Mouse (Mus musculus): ENCODE results near the gene Palld. TPM values are rescaled to one million over a fixed set of nuclear protein-coding genes. Genes with fewer than 3 reads are reported as not detected.

The Palld gene
- polyA plus RNA-seq, 1 experiment from 2014 or later = 62.9 TPM

DNA sequence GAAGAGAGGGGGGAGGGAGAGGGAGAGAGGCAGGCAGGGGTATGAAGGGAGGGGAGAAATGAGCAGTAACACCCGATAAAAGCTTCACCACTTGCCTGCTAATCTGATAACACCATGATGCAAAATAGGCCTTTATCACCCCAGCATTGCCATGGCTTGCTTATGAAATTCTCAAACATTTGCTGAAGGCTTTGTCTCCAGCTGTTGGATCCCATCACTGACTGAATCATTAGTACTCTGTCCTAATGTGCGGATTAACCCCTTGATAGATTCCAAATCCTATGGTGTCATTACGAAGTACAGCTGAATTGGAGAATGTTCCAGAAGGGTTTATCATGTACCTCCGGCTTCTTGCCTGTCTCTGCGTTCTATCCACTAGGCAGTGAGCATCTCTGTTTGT is 55.0 kb downstream of the Palld start:
- Histone ChIP-seq H3K27ac (replicated peaks; ENCODE audit: low read depth, low read length) (no peak overlapping the region), H3K4me1 (ENCODE audit: control insufficient read depth, insufficient read depth, low read length) (no peaks in the 10 kb centered on the region), H3K4me2 (ENCODE audit: low read depth, severe bottlenecking) (no peak overlapping the region), H3K9ac (ENCODE audit: low read length) (no peak overlapping the region), H3K4me3 (ENCODE audit: low read depth, low read length) (no peak overlapping the region), H3K9me3 (ENCODE audit: control insufficient read depth, low read length) (no peaks in the 10 kb centered on the region), H3K36me3 (ENCODE audit: control insufficient read depth, insufficient read depth, low read length) (no peaks in the 10 kb centered on the region), H3K27me3 (ENCODE audit: control insufficient read depth, insufficient read depth, low read length) (no peaks in the 10 kb centered on the region)
- WGBS = 77% methylated on average over 5 of the region's 5 CpGs
- DNase-seq (ENCODE audit: low spot score) (no peak), ATAC-seq (ENCODE audit: insufficient number of reproducible peaks, low FRiP score, low TSS enrichment, low read depth) (no peak)

DNA sequence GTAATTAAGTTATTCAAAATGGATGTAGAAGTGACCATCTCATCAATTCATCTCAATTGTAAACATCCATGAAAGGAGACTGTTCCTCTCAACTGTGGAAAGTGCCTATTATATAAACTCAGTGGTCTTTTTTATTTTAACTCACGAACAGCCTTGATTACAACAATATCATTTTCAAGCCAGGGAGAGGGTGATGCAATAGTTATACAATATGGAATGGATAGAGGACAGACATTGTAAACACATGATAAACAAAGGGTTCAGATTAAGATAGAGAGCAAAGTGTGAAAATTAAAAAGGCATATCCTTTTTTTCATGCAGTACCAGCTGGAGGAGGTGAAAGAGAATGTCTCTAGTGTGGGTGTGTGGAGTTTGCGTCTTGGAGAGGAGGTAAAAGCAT is 57.5 kb downstream of the Palld start:
- no peaks in the 10 kb centered on the region for H3K27me3 ChIP-seq (ENCODE audit: control insufficient read depth, insufficient read depth, low read length)
- no peak overlapping the region for H3K4me3 ChIP-seq (ENCODE audit: low read depth, low read length)
- H3K4me1 ChIP-seq (ENCODE audit: control insufficient read depth, insufficient read depth, low read length) = no peaks in the 10 kb centered on the region
- no peak overlapping the region for H3K4me2 ChIP-seq (ENCODE audit: low read depth, severe bottlenecking)
- WGBS = 83% methylated on average over 2 of the region's 2 CpGs
- H3K9me3 ChIP-seq (ENCODE audit: control insufficient read depth, low read length) = no peaks in the 10 kb centered on the region
- H3K9ac ChIP-seq (ENCODE audit: low read length) = no peak overlapping the region
- DNase-seq (ENCODE audit: low spot score) (no peak), ATAC-seq (ENCODE audit: insufficient number of reproducible peaks, low FRiP score, low TSS enrichment, low read depth) (no peak)
- H3K27ac ChIP-seq (replicated peaks; ENCODE audit: low read depth, low read length) = no peak overlapping the region
- H3K36me3 ChIP-seq (ENCODE audit: control insufficient read depth, insufficient read depth, low read length) = no peaks in the 10 kb centered on the region

- WGBS = 48% methylated on average over 4 of the region's 4 CpGs
- H3K27ac ChIP-seq (replicated peaks; ENCODE audit: low read depth, low read length) = no peak overlapping the region
- no peak overlapping the region for H3K4me2 ChIP-seq (ENCODE audit: low read depth, severe bottlenecking)
- no peak for ATAC-seq (ENCODE audit: insufficient number of reproducible peaks, low FRiP score, low TSS enrichment, low read depth)
- H3K4me1 ChIP-seq (ENCODE audit: control insufficient read depth, insufficient read depth, low read length) = no peaks in the 10 kb centered on the region
- H3K27me3 ChIP-seq (ENCODE audit: control insufficient read depth, insufficient read depth, low read length) = no peaks in the 10 kb centered on the region
- no peaks in the 10 kb centered on the region for H3K36me3 ChIP-seq (ENCODE audit: control insufficient read depth, insufficient read depth, low read length)
- no peak for DNase-seq (ENCODE audit: low spot score)
- H3K9me3 ChIP-seq (ENCODE audit: control insufficient read depth, low read length) = no peaks in the 10 kb centered on the region
- H3K9ac ChIP-seq (ENCODE audit: low read length) = no peak overlapping the region
- H3K4me3 ChIP-seq (ENCODE audit: low read depth, low read length) = no peak overlapping the region
Observed at GRCm38 (mm10) chr8:61844575-61844974, 57.9 kb downstream of the Palld start.

DNA sequence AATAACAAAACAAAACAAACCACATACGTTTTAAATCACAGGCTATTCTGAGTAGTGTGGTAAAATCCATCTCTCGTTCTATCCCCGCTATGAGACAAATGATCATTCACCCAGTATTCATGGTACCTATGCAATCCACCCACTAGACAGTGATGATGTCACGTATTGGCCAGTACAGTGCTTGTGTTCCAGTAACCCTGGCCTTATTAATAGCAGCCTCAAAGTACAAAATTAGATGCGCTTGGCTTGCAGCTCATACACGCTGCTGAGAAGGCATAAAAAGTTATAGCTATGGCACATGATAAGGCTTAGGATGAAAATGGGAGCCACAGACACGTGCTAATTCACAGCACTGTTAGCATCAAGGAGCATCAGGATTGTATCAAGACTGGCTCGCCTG is 58.7 kb downstream of the Palld start:
- H3K9ac ChIP-seq (ENCODE audit: low read length) = no peak overlapping the region
- no peak overlapping the region for H3K4me2 ChIP-seq (ENCODE audit: low read depth, severe bottlenecking)
- no peak overlapping the region for H3K27ac ChIP-seq (replicated peaks; ENCODE audit: low read depth, low read length)
- DNase-seq (ENCODE audit: low spot score) (no peak), ATAC-seq (ENCODE audit: insufficient number of reproducible peaks, low FRiP score, low TSS enrichment, low read depth) (no peak)
- H3K4me1 ChIP-seq (ENCODE audit: control insufficient read depth, insufficient read depth, low read length) = no peaks in the 10 kb centered on the region
- no peaks in the 10 kb centered on the region for H3K36me3 ChIP-seq (ENCODE audit: control insufficient read depth, insufficient read depth, low read length)
- no peaks in the 10 kb centered on the region for H3K27me3 ChIP-seq (ENCODE audit: control insufficient read depth, insufficient read depth, low read length)
- H3K4me3 ChIP-seq (ENCODE audit: low read depth, low read length) = no peak overlapping the region
- WGBS = 84% methylated on average over 8 of the region's 8 CpGs
- no peaks in the 10 kb centered on the region for H3K9me3 ChIP-seq (ENCODE audit: control insufficient read depth, low read length)

- Histone ChIP-seq H3K9me3 (ENCODE audit: control insufficient read depth, low read length) (no peaks in the 10 kb centered on the region), H3K9ac (ENCODE audit: low read length) (no peak overlapping the region), H3K4me3 (ENCODE audit: low read depth, low read length) (no peak overlapping the region), H3K27me3 (ENCODE audit: control insufficient read depth, insufficient read depth, low read length) (no peaks in the 10 kb centered on the region), H3K27ac (replicated peaks; ENCODE audit: low read depth, low read length) (no peak overlapping the region), H3K36me3 (ENCODE audit: control insufficient read depth, insufficient read depth, low read length) (no peaks in the 10 kb centered on the region), H3K4me2 (ENCODE audit: low read depth, severe bottlenecking) (no peak overlapping the region), H3K4me1 (ENCODE audit: control insufficient read depth, insufficient read depth, low read length) (peaks cover 2% of the 10 kb centered on the region; the same call in 1 of the 2 replicates)
- 96% methylated on average over 3 of the region's 3 CpGs for WGBS
- DNase-seq (ENCODE audit: low spot score) = peak; percentile 7
- ATAC-seq (ENCODE audit: insufficient number of reproducible peaks, low FRiP score, low TSS enrichment, low read depth) = no peak
Observed at GRCm38 (mm10) chr8:61833211-61833610, 69.3 kb downstream of the Palld start.

DNA sequence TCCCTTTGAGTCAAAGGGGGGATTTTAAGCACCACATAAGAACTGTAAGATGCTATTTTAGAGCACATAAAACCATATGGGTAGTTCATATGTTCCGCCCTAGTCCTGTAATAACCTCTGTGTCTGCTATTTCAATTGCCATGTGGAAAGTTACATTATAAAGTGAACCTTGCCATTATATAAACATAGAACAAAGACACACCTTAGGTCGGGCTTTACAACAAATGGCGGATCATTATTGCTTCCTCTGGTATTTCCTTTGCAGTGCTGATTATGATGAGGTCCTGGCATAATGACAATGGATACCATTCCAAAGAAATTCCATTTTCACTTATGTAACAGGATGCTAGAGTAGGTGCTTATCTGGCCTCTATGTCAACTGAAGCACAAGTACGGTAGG is 70.5 kb downstream of the Palld start:
- ATAC-seq (ENCODE audit: insufficient number of reproducible peaks, low FRiP score, low TSS enrichment, low read depth) (no peak), DNase-seq (ENCODE audit: low spot score) (peak; percentile 16)
- Histone ChIP-seq H3K4me1 (ENCODE audit: control insufficient read depth, insufficient read depth, low read length) (peaks cover 2% of the 10 kb centered on the region; the same call in 1 of the 2 replicates), H3K9ac (ENCODE audit: low read length) (no peak overlapping the region), H3K27me3 (ENCODE audit: control insufficient read depth, insufficient read depth, low read length) (no peaks in the 10 kb centered on the region), H3K4me3 (ENCODE audit: low read depth, low read length) (no peak overlapping the region), H3K27ac (replicated peaks; ENCODE audit: low read depth, low read length) (no peak overlapping the region), H3K4me2 (ENCODE audit: low read depth, severe bottlenecking) (no peak overlapping the region), H3K9me3 (ENCODE audit: control insufficient read depth, low read length) (no peaks in the 10 kb centered on the region), H3K36me3 (ENCODE audit: control insufficient read depth, insufficient read depth, low read length) (no peaks in the 10 kb centered on the region)
- 82% methylated on average over 4 of the region's 4 CpGs for whole genome bisulfite sequencing

DNA sequence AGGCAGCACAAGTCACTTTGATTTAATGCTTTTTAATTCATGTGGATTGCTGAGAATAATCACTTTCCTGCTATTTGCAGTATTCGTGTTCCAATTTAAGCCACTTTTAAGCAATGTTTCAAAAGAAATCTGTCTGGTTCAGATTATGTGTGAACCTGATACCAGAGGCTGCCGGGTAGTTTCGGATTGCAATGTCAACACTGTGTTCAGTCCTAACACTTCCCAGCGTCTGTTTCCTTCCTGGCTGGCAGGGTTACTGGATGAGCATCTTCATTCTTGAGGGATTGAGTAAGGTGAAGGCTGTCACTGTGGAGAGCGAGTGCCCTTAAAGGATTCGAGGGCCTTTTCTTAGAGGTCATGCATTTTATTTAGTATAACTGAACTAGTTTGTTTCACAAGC is 71.7 kb downstream of the Palld start:
- no peak for ATAC-seq (ENCODE audit: insufficient number of reproducible peaks, low FRiP score, low TSS enrichment, low read depth)
- WGBS = 17% methylated on average over 6 of the region's 6 CpGs
- Histone ChIP-seq H3K27me3 (ENCODE audit: control insufficient read depth, insufficient read depth, low read length) (no peaks in the 10 kb centered on the region), H3K4me3 (ENCODE audit: low read depth, low read length) (no peak overlapping the region), H3K4me2 (ENCODE audit: low read depth, severe bottlenecking) (no peak overlapping the region), H3K9ac (ENCODE audit: low read length) (no peak overlapping the region), H3K36me3 (ENCODE audit: control insufficient read depth, insufficient read depth, low read length) (no peaks in the 10 kb centered on the region), H3K9me3 (ENCODE audit: control insufficient read depth, low read length) (no peaks in the 10 kb centered on the region), H3K27ac (replicated peaks; ENCODE audit: low read depth, low read length) (no peak overlapping the region), H3K4me1 (ENCODE audit: control insufficient read depth, insufficient read depth, low read length) (peaks cover 2% of the 10 kb centered on the region; the same call in 1 of the 2 replicates)
- DNase-seq (ENCODE audit: low spot score) = peak; percentile 43

- Histone ChIP-seq H3K9ac (ENCODE audit: low read length) (no peak overlapping the region), H3K4me3 (ENCODE audit: low read depth, low read length) (no peak overlapping the region), H3K36me3 (ENCODE audit: control insufficient read depth, insufficient read depth, low read length) (no peaks in the 10 kb centered on the region), H3K27ac (replicated peaks; ENCODE audit: low read depth, low read length) (no peak overlapping the region), H3K4me2 (ENCODE audit: low read depth, severe bottlenecking) (no peak overlapping the region), H3K4me1 (ENCODE audit: control insufficient read depth, insufficient read depth, low read length) (peaks cover 9% of the 10 kb centered on the region; the same call in 1 of the 2 replicates), H3K9me3 (ENCODE audit: control insufficient read depth, low read length) (no peaks in the 10 kb centered on the region), H3K27me3 (ENCODE audit: control insufficient read depth, insufficient read depth, low read length) (no peaks in the 10 kb centered on the region)
- ATAC-seq (ENCODE audit: insufficient number of reproducible peaks, low FRiP score, low TSS enrichment, low read depth) (no peak), DNase-seq (ENCODE audit: low spot score) (peak; percentile 14)
- 88% methylated on average over 3 of the region's 3 CpGs for WGBS
Observed at GRCm38 (mm10) chr8:61824563-61824962, 77.9 kb downstream of the Palld start.

- 56% methylated on average over 5 of the region's 5 CpGs for WGBS
- DNase-seq (ENCODE audit: low spot score) = no peak
- Histone ChIP-seq H3K9me3 (ENCODE audit: control insufficient read depth, low read length) (no peaks in the 10 kb centered on the region), H3K4me1 (ENCODE audit: control insufficient read depth, insufficient read depth, low read length) (peaks cover 9% of the 10 kb centered on the region; the same call in 1 of the 2 replicates), H3K27me3 (ENCODE audit: control insufficient read depth, insufficient read depth, low read length) (no peaks in the 10 kb centered on the region), H3K9ac (ENCODE audit: low read length) (no peak overlapping the region), H3K27ac (replicated peaks; ENCODE audit: low read depth, low read length) (no peak overlapping the region), H3K4me3 (ENCODE audit: low read depth, low read length) (no peak overlapping the region), H3K36me3 (ENCODE audit: control insufficient read depth, insufficient read depth, low read length) (no peaks in the 10 kb centered on the region), H3K4me2 (ENCODE audit: low read depth, severe bottlenecking) (no peak overlapping the region)
- ATAC-seq (ENCODE audit: insufficient number of reproducible peaks, low FRiP score, low TSS enrichment, low read depth) = no peak
Observed at GRCm38 (mm10) chr8:61823157-61823556, 79.3 kb downstream of the Palld start.

Measured in limb, embryonic 11.5 days (tissue).